Mouse (Mus musculus) retina, embryonic 14.5 days (tissue): ENCODE data around the gene 4921536K21Rik.

ENCODE experiments used
- DNase-seq: peaks from one replicate; pipeline ENCODE4 v3.0.0-alpha.2; 2015; ENCODE audit warnings: low spot score

The 4921536K21Rik gene

DNA sequence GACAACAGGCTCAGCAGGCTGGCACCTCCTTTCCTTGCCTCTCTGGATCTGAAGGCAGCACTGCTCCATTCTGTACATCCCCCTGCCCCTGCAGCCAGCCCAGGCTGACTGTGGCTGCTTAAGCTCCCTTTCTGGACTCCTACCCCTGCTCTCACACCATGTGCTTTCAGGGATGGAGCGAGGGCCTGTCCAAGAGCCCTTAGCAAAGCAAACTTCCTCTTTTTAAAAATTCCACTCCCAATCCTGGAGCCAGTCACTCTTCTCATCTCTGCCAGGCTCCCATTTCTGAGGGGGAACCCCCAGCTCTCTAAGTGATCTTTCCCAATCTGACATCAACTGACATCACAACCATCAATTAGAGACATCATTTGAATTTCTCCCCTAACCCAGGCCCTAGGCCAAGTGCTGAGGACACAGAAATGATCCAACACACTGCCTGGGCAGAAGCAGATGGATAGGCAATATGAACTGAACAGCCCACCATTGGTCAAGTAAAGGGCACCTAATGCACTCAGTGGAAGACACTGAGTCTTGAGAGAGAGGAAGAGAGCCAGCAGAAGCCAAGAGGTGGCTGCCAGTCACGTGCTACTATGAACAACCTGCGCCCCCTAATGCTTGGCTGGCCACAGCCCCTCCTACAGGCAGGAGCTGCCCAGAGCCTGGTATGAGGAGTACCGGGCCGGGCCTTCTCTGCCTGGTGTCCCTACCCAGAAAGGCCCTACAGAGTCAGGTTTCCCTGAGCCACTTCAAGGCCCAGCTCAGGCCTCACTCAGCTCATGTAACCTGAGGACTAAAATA lies 15.8 kb upstream of the 4921536K21Rik start:
- no peak for DNase-seq

- DNase-seq = no peak
Observed at GRCm38 (mm10) chr11:3909236-3909635, 14.3 kb upstream of the 4921536K21Rik start.

GRCm38 (mm10) chr11:3905446-3905845 lies 10.5 kb upstream of the 4921536K21Rik start:
- no peak for DNase-seq

DNA sequence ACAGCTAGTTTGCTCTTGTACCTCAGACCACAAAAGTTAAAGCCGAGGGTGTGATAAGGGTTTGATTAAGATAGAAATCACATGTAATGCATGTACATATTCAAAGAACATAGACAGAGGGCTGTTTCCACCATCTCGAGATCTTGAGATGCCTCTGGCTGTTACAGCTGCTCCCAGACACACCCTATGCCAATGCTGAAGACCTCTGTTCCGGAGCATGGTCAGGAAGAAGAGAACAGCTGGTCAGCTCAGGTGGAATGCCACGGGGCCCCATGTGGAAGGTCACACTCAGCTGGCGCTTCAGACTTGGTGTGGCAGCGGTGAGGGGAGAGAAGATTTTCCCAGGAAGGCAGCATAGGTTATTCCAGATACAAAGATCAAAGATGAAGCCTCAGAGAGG lies 9.8 kb upstream of the 4921536K21Rik start:
- no peak for DNase-seq

- no peak for DNase-seq
Observed at GRCm38 (mm10) chr11:3903046-3903445, 8.1 kb upstream of the 4921536K21Rik start.

- no peak for DNase-seq
Observed at GRCm38 (mm10) chr11:3902516-3902915, 7.6 kb upstream of the 4921536K21Rik start.

GRCm38 (mm10) chr11:3900296-3900695 lies 5.4 kb upstream of the 4921536K21Rik start:
- no peak for DNase-seq

- no peak for DNase-seq
Observed at GRCm38 (mm10) chr11:3895933-3896332, 1.0 kb upstream of the 4921536K21Rik start.

DNA sequence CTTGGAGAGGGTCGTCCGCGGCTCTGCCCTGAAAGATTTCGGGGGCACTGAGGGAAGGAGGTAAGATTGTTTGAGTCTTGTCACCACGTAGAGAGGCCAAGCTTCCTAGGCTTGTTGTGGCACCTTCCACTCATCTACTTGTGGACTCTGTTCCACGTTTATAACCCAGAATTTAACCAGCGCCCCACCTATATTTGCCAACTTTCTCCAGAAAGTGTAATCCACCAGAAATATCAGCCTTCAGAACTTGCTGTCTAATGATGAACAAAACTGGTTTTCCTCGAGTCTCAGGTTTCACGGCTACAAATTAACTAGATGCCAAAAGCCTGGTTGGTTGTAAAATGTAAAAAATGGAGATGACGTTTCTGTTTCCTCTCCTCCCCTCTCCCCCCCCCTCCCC lies 560 bp upstream of the 4921536K21Rik start:
- DNase-seq = no peak

- no peak for DNase-seq
Observed at GRCm38 (mm10) chr11:3893970-3894369, 928 bp downstream of the 4921536K21Rik start.

DNA sequence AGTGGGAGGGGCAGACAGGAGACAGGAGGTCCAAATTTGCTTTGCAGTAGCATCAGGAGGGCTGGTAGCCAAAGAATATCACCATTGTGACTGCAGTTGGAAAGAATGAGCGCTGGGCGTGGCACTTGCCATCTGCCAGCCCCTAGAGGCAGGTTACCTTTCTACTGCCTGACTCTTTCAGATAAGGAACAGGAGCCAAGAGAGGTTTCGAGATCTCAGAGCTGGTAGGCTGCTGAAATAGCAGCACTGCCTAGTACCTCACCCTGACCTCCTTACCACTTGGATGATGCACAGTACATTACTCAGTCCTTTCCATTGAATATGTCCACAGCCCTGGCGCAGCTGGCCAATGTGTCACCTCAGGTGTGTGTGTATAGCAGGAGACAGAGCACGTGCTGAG lies 7.6 kb downstream of the 4921536K21Rik start:
- DNase-seq = no peak

DNA sequence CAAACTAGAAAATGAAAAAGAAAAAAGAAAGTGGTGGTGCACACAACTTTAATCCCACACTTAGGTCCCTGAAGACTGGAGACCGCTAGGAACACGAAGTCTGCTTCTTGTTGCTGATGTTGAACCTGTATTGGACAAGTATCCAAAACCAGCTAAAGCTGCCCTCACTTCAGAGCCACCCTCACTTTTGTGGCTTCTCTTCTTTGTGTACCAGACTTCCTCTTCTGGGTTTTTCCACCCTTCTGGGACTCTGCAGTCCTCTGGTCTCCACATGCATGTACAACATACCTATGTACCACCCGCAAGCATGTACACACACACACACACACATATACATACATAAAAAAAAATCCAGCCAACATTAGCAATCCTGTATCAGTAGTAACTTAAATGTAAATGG lies 11.2 kb downstream of the 4921536K21Rik start:
- no peak for DNase-seq

DNA sequence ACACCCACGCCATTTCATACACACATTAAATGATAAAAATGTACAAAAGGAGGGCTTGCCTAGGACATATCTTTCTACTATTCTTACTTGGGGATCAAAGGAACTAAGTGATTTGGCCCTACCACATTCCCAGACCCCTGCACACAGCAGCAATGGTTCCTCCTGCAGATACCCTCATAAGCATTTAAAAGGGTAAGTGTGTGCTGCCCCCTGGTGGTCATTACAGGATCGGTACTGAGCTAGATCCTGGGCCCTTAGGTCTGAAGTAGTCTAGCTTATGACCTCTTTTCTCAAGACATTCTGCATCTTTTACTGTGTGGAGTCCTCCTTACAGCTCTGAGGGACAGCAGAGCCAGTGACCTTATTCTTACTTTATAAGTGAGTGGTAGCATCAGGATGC lies 15.1 kb downstream of the 4921536K21Rik start:
- peak; percentile 93 for DNase-seq

- no peak for DNase-seq
Observed at GRCm38 (mm10) chr11:3878660-3879059, 16.2 kb downstream of the 4921536K21Rik start.

DNA sequence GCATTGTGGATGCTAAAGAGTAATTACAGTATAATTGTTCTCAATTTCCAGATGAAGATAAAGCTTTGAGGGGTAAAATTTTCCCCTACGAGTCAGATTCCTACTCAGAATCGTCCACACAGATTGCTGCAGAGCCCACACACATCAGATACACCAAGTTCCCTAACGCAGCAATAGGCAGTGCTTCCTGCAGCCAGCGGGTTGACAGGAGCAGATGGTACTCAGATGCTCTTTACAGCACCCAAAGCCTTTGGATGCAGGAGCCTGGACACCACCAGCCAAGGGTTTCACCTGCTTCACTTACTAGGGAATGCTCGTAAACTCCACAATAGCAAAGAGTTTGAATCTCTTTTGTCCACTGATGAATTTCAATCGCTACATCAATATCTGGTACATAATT lies 18.5 kb downstream of the 4921536K21Rik start:
- no peak for DNase-seq

DNA sequence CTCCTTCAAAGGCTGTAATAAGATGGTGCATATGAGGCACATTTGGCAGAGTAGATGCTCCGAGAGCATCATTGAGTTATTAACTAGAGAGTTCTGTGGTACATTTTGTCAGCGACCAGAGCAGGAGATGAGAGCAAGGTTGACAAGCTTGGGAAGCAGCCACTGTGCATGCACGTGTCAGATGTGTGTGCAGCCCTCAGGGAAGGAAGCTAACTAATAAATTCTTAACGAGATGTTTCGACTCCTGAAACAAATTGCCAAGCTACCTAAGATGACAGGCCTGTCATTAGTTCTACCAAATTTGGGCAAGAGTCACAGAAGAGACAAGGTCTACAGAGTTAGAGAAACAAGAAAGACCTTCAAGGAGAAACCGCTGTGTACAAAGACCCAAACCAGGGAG lies 30.6 kb downstream of the 4921536K21Rik start:
- peak; percentile 44 for DNase-seq

GRCm38 (mm10) chr11:3863454-3864112 lies 31.3 kb downstream of the 4921536K21Rik start, which contains the start of gene Osbp2:
Gene Osbp2, minus strand, starts transcription at chr11:3863903.
- DNase-seq = peak; percentile 83

DNA sequence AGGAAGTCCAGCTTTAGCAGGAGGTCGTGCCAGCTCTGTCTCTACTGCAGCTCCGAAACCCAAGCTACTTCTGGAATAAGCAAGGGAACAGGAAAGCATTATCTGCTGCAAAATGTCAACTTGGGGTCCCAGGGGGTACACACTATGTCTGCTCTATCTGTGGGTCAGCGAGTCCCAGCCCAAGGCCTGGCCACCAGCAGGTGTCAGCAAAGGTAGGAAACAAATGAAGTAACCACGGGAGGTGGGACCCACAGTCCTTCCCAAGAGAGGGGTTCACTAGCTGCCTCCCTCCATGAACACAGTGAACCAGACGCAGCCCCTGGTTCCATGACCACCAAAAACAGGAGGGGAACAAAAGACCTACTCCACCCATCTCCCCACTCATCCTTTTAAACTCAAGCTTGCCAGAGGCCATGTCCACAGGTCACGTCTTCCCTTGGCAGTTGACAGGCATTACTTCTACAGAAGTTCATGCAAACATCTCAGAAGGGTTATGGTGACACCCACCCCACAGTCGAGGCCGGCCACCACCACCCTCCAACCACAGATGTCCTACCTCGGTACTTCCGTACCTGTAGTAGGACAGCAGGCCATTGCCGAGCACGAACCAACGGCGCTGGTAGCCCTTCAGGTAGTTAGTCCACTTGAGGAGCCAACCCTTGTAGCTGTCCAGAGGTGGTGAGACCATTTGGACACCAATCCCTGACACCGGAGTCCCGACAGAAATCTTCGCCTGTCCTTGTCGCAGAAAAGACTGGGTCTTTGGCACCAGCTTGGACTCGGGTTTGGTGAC lies 32.0 kb downstream of the 4921536K21Rik start:
- no peak for DNase-seq

GRCm38 (mm10) chr11:3860361-3860760 lies 34.5 kb downstream of the 4921536K21Rik start:
- no peak for DNase-seq

DNA sequence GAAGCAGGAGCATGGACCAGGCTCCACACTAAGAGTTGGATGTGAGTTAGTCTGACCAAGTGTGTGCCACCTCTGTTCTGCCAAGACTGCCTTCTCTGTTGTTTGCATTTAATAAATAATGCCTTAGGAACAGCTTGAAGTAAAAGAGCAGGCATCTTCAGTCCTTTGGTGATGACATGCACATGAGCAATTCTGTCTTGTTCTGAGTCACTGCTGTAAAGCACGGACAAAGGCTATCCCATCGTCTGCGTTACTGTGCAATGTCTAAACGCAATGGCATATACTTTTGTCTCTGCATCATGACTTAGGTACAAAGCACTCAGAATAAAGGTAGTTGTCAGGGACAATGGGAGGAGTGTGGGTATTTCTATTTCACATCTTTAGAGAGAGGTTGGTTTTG lies 35.1 kb downstream of the 4921536K21Rik start:
- DNase-seq = no peak

GRCm38 (mm10) chr11:3857902-3858301 lies 37.0 kb downstream of the 4921536K21Rik start:
- DNase-seq = no peak

- DNase-seq = no peak
Observed at GRCm38 (mm10) chr11:3855846-3856245, 39.1 kb downstream of the 4921536K21Rik start.

- no peak for DNase-seq
Observed at GRCm38 (mm10) chr11:3854156-3854555, 40.7 kb downstream of the 4921536K21Rik start.
